Mouse (Mus musculus) MEL (cell line): ENCODE measurements around the gene Sema3f. TPM values are rescaled to one million over a fixed set of nuclear protein-coding genes. Genes with fewer than 3 reads are reported as not detected.

Source experiments
- DNase-seq: peaks from one replicate; pipeline ENCODE4 v3.0.0; 2011; ENCODE audit warnings: low read depth, low spot score
- H3K27ac ChIP-seq: 2 replicates; pipeline ENCODE4 v1.5.1; 2012; ENCODE audit warnings: low read depth, mild to moderate bottlenecking, control low read depth, low read length, moderate library complexity; ENCODE audit not compliant: control insufficient read depth
- H3K27me3 ChIP-seq, 2 experiments: fragments of 150-350 bp in 1 of 2; sonication (generic) in 1 of 2; 2 replicates each; pipeline ENCODE4 v1.6.1; 2012; ENCODE audit warnings: low read length in 2 of 2, mild to moderate bottlenecking in 2 of 2, improper control_type of control experiment in 1 of 2, moderate library complexity in 1 of 2; ENCODE audit not compliant: insufficient read depth in 2 of 2, control insufficient read depth in 1 of 2
- H3K36me3 ChIP-seq, 2 experiments: 2 replicates each; pipeline ENCODE4 v1.6.1; 2012 to 2014; ENCODE audit warnings: low read length in 2 of 2, improper control_type of control experiment in 1 of 2, inconsistent platforms in 1 of 2, mild to moderate bottlenecking in 1 of 2; ENCODE audit not compliant: insufficient read depth in 2 of 2, control insufficient read depth in 1 of 2
- H3K4me1 ChIP-seq, 2 experiments: fragments of 150-350 bp in 1 of 2; sonication (generic) in 1 of 2; 2 replicates each; pipeline ENCODE4 v1.6.1; 2012; ENCODE audit warnings: low read length in 2 of 2, improper control_type of control experiment in 1 of 2, mild to moderate bottlenecking in 1 of 2; ENCODE audit not compliant: insufficient read depth in 2 of 2, control insufficient read depth in 1 of 2
- H3K4me3 ChIP-seq, 2 experiments: fragments of 150-350 bp in 1 of 2; sonication (generic) in 1 of 2; 2 replicates each; pipeline ENCODE4 v1.5.1; 2012; ENCODE audit warnings: low read depth in 2 of 2, low read length in 2 of 2, mild to moderate bottlenecking in 2 of 2, moderate library complexity in 2 of 2, control low read depth in 1 of 2, improper control_type of control experiment in 1 of 2; ENCODE audit not compliant: control insufficient read depth in 1 of 2, insufficient read depth in 1 of 2
- H3K79me2 ChIP-seq: 2 replicates; pipeline ENCODE4 v1.6.1; 2012; ENCODE audit warnings: mild to moderate bottlenecking, low read length, moderate library complexity; ENCODE audit not compliant: control insufficient read depth, poor library complexity, insufficient read depth
- H3K9ac ChIP-seq: 2 replicates; pipeline ENCODE4 v1.6.1; 2012; ENCODE audit warnings: low read depth, mild to moderate bottlenecking, control low read depth, low read length, moderate library complexity; ENCODE audit not compliant: control insufficient read depth, poor library complexity, severe bottlenecking
- H3K9me3 ChIP-seq: fragments of 150-350 bp; sonication (generic); replicated peaks from 2 replicates; pipeline ENCODE4 v1.6.1; 2012; ENCODE audit warnings: mild to moderate bottlenecking, low read length, improper control_type of control experiment, moderate library complexity; ENCODE audit not compliant: insufficient read depth
- BHLHE40 ChIP-seq: IDR thresholded peaks from 2 replicates; pipeline ENCODE4 v1.6.1; 2012; ENCODE audit warnings: low read depth, mild to moderate bottlenecking, inconsistent platforms, low read length, improper control_type of control experiment, borderline replicate concordance
- CHD1 ChIP-seq: IDR thresholded peaks from 2 replicates; pipeline ENCODE4 v1.6.1; 2012; ENCODE audit warnings: low read depth, mild to moderate bottlenecking, inconsistent platforms, low read length, improper control_type of control experiment
- CTCF ChIP-seq, 3 experiments: IDR thresholded peaks in 2 of 3; conservative IDR thresholded peaks in 1 of 3; 2 replicates each; pipeline ENCODE4 v1.5.1; 2011 to 2012; ENCODE audit warnings: low read length in 3 of 3, low read depth in 2 of 3, mild to moderate bottlenecking in 2 of 3, improper control_type of control experiment in 1 of 3, inconsistent platforms in 1 of 3, mixed read lengths in 1 of 3, moderate library complexity in 1 of 3; ENCODE audit not compliant: control insufficient read depth in 1 of 3, insufficient read depth in 1 of 3, poor library complexity in 1 of 3, severe bottlenecking in 1 of 3
- E2F4 ChIP-seq: IDR thresholded peaks from 2 replicates; pipeline ENCODE4 v1.6.1; 2011; ENCODE audit warnings: low read depth, low read length, improper control_type of control experiment, borderline replicate concordance
- ETS1 ChIP-seq: IDR thresholded peaks from 2 replicates; pipeline ENCODE4 v1.6.1; 2012; ENCODE audit warnings: low read depth, mild to moderate bottlenecking, inconsistent platforms, low read length, improper control_type of control experiment, moderate library complexity
- GABPA ChIP-seq: IDR thresholded peaks from 2 replicates; pipeline ENCODE4 v1.6.1; 2012; ENCODE audit warnings: low read depth, mild to moderate bottlenecking, inconsistent platforms, low read length, improper control_type of control experiment, moderate library complexity
- GATA1 ChIP-seq: IDR thresholded peaks from 2 replicates; pipeline ENCODE4 v1.6.1; 2011; ENCODE audit warnings: low read depth, low read length, improper control_type of control experiment
- JUND ChIP-seq: IDR thresholded peaks from 2 replicates; pipeline ENCODE4 v1.6.1; 2011; ENCODE audit warnings: low read depth, mild to moderate bottlenecking, improper control_type of control experiment, low read length
- MAFK ChIP-seq: IDR thresholded peaks from 2 replicates; pipeline ENCODE4 v1.6.1; 2011; ENCODE audit warnings: low read depth, mild to moderate bottlenecking, low read length, improper control_type of control experiment, borderline replicate concordance
- MXI1 ChIP-seq: IDR thresholded peaks from 2 replicates; pipeline ENCODE4 v1.6.1; 2011; ENCODE audit warnings: mild to moderate bottlenecking, low read depth, low read length, improper control_type of control experiment
- MYB ChIP-seq: IDR thresholded peaks from 2 replicates; pipeline ENCODE4 v1.6.1; 2011; ENCODE audit warnings: mild to moderate bottlenecking, low read depth, low read length, improper control_type of control experiment
- MYC ChIP-seq: IDR thresholded peaks from 2 replicates; pipeline ENCODE4 v1.6.1; 2011; ENCODE audit warnings: low read depth, mild to moderate bottlenecking, low read length, improper control_type of control experiment, moderate library complexity
- NELFE ChIP-seq: IDR thresholded peaks from 2 replicates; pipeline ENCODE4 v1.6.1; 2011; ENCODE audit warnings: low read depth, low read length, improper control_type of control experiment
- NRF1 ChIP-seq: IDR thresholded peaks from 2 replicates; pipeline ENCODE4 v1.6.1; 2014; ENCODE audit warnings: low read depth, mild to moderate bottlenecking, inconsistent platforms, low read length, improper control_type of control experiment, moderate library complexity; ENCODE audit not compliant: poor library complexity, insufficient read depth, severe bottlenecking
- POLR2A ChIP-seq, 2 experiments: IDR thresholded peaks; 2 replicates each; pipeline ENCODE4 v1.6.1; 2011 to 2012; ENCODE audit warnings: low read length in 2 of 2, mild to moderate bottlenecking in 2 of 2, control low read depth in 1 of 2, improper control_type of control experiment in 1 of 2, low read depth in 1 of 2, moderate library complexity in 1 of 2; ENCODE audit not compliant: control insufficient read depth in 1 of 2, insufficient read depth in 1 of 2, poor library complexity in 1 of 2
- RAD21 ChIP-seq: IDR thresholded peaks from 2 replicates; pipeline ENCODE4 v1.6.1; 2011; ENCODE audit warnings: mild to moderate bottlenecking, low read depth, low read length, improper control_type of control experiment
- RCOR1 ChIP-seq: IDR thresholded peaks from 2 replicates; pipeline ENCODE4 v1.6.1; 2012; ENCODE audit warnings: low read depth, mild to moderate bottlenecking, inconsistent platforms, low read length, improper control_type of control experiment
- SIN3A ChIP-seq: IDR thresholded peaks from 2 replicates; pipeline ENCODE4 v1.6.1; 2012; ENCODE audit warnings: low read length, improper control_type of control experiment, inconsistent platforms
- SMC3 ChIP-seq: IDR thresholded peaks from 2 replicates; pipeline ENCODE4 v1.6.1; 2011; ENCODE audit warnings: low read depth, low read length, improper control_type of control experiment
- TAL1 ChIP-seq: IDR thresholded peaks from 2 replicates; pipeline ENCODE4 v1.6.1; 2012; ENCODE audit warnings: mild to moderate bottlenecking, inconsistent platforms, low read length, moderate library complexity, mixed read lengths
- TBP ChIP-seq: IDR thresholded peaks from 2 replicates; pipeline ENCODE4 v1.8.0; 2011; ENCODE audit warnings: low read depth, low read length, improper control_type of control experiment
- TCF12 ChIP-seq: IDR thresholded peaks from 2 replicates; pipeline ENCODE4 v1.6.1; 2014; ENCODE audit warnings: low read depth, mild to moderate bottlenecking, inconsistent platforms, low read length, improper control_type of control experiment, moderate library complexity
- UBTF ChIP-seq: IDR thresholded peaks from 2 replicates; pipeline ENCODE4 v1.6.1; 2012; ENCODE audit warnings: low read depth, mild to moderate bottlenecking, inconsistent platforms, low read length, improper control_type of control experiment, moderate library complexity, borderline replicate concordance; ENCODE audit not compliant: insufficient read depth
- ZC3H11A ChIP-seq: IDR thresholded peaks from 2 replicates; pipeline ENCODE4 v1.6.1; 2012; ENCODE audit warnings: low read depth, mild to moderate bottlenecking, inconsistent platforms, low read length, improper control_type of control experiment
- ZKSCAN1 ChIP-seq: IDR thresholded peaks from 2 replicates; pipeline ENCODE4 v1.6.1; 2012; ENCODE audit warnings: low read depth, mild to moderate bottlenecking, inconsistent platforms, low read length, improper control_type of control experiment, moderate library complexity
- ZMIZ1 ChIP-seq: IDR thresholded peaks from 2 replicates; pipeline ENCODE4 v1.6.1; 2012; ENCODE audit warnings: low read depth, mild to moderate bottlenecking, inconsistent platforms, low read length, improper control_type of control experiment, moderate library complexity
- ZNF384 ChIP-seq: IDR thresholded peaks from 2 replicates; pipeline ENCODE4 v1.6.1; 2012; ENCODE audit warnings: low read depth, mild to moderate bottlenecking, inconsistent platforms, low read length, improper control_type of control experiment
- polyA plus RNA-seq, 2 experiments: library from polyadenylated mRNA; stranded (reverse) in 1 of 2; unstranded in 1 of 2; fragments of >175 nt in 1 of 2; fragments of >200 nt in 1 of 2; gene quantifications; 2 replicates each; pipeline versions ENCODE4 v1.2.1 to v1.2.4; 2012; ENCODE audit warnings: low replicate concordance in 2 of 2, low read depth in 1 of 2; ENCODE audit not compliant: insufficient read length in 2 of 2, insufficient read depth in 1 of 2, missing spikeins in 1 of 2
- total RNA-seq: library from RNA; depleted of rRNA; stranded (reverse); fragments of 300-350 nt; gene quantifications from 2 replicates; pipeline ENCODE4 v1.2.3, GENCODE M21; 2012

Gene Sema3f
- total and polyA plus RNA-seq, 3 experiments = not detected

DNA sequence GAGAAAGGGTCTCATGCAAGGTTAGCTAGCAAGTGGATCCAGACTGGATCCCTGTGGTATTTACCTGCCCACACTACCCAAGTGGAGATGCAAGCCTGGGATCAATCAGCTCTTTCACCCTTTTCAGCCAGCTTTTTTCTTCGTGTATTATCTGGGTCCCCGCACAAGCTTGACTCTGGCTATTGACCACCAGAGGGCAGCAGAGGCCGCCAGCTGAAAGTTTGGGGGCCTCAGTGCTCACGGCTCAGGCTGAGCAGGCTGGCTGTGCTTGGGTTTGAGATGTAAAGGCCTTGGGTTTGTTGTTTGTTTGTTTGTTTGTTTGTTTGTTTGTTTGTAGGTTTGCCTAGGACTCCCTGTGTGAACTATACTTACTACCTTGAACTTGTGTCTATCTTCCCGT lies 64.7 kb downstream of the Sema3f start (continued):
- TF ChIP-seq UBTF = no peak
- no peak for TF ChIP-seq MAFK
- TF ChIP-seq, all 39 proteins: peak for 14

DNA sequence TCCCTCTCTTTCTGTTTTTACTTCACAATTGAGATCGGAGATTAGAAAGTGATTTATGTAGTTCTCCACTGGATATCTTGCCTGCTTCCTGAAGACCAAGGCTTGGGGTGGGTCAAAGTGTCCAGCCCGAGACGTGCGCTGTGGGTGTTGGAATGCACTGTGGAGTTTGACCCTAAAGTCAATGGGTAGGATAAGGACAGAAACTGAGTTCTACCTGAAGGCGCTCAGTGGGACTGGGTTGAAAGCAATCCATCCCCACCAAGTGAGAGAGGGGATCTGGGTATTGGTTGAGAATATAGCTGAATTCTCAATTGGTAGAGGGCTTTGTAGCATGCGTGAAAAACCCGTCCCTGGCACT lies 65.1 kb downstream of the Sema3f start:
- Histone ChIP-seq H3K9me3 (no peaks in the 10 kb centered on the region), H3K36me3 (peaks cover 0 to 7% of the 10 kb centered on the region in 2 experiments; a peak in 2 of 4 replicates), H3K9ac (peak overlapping the region; percentile 58), H3K4me3 (peak overlapping the region; percentile 51 to 61), H3K27ac (no peak overlapping the region), H3K27me3 (no peaks in the 10 kb centered on the region), H3K79me2 (no peaks in the 10 kb centered on the region; the same call in 1 of the 2 replicates), H3K4me1 (peaks cover 0 to 20% of the 10 kb centered on the region in 2 experiments; a peak in 3 of 4 replicates)
- TF ChIP-seq RAD21 (no peak), NELFE (no peak), UBTF (no peak), MYC (no peak), GABPA (no peak), CHD1 (no peak)
- no peak for DNase-seq

GRCm38 (mm10) chr9:107644495-107645152 lies 65.7 kb downstream of the Sema3f start:
- H3K27ac ChIP-seq = peak overlapping the region; percentile 21; the same call in 1 of the 2 replicates
- TF ChIP-seq POLR2A (IDR thresholded peaks at IDR 0.05; ENCODE audit: control insufficient read depth in 1 of 2, insufficient read depth in 1 of 2, low read depth in 1 of 2, low read length in 2 of 2, poor library complexity in 1 of 2) = peak; percentile 59 to 92; a peak in 3 of 4 replicates
- TF ChIP-seq TCF12 = peak; percentile 45; the same call in 1 of the 2 replicates
- peak; percentile 83 for TF ChIP-seq ZC3H11A
- TF ChIP-seq MYB = no peak
- peak; percentile 83 to 99 (median 99) for TF ChIP-seq CTCF (IDR thresholded peaks at IDR 0.05 in 2 of 3, conservative IDR thresholded peaks at IDR 0.05 in 1 of 3; ENCODE audit: control insufficient read depth in 1 of 3, insufficient read depth in 1 of 3, low read depth in 2 of 3, low read length in 3 of 3, poor library complexity in 1 of 3, severe bottlenecking in 1 of 3)
- TF ChIP-seq BHLHE40 = no peak
- TF ChIP-seq SMC3 = peak; percentile 93
- no peak for TF ChIP-seq ETS1
- peak; percentile 84 for TF ChIP-seq SIN3A
- TF ChIP-seq NELFE = peak; percentile 85
- TF ChIP-seq MAFK = no peak
- no peak for TF ChIP-seq TAL1
- peak; percentile 72; the same call in 1 of the 2 replicates for TF ChIP-seq TBP
- no peak; the same call in 1 of the 2 replicates for TF ChIP-seq E2F4
- TF ChIP-seq JUND = no peak
- no peak for TF ChIP-seq MYC
- no peak for TF ChIP-seq CHD1
- peak; percentile 87 for TF ChIP-seq RAD21
- TF ChIP-seq NRF1 = no peak
- TF ChIP-seq GATA1 = no peak
- TF ChIP-seq RCOR1 = no peak
- no peak for TF ChIP-seq ZKSCAN1
- peak; percentile 75; the same call in 1 of the 2 replicates for TF ChIP-seq ZMIZ1
- no peak for TF ChIP-seq ZNF384
- 0 out of 2 replicates have a peak, but pooled peaks have one; percentile 45 for TF ChIP-seq MXI1

More at GRCm38 (mm10) chr9:107644495-107645152, 65.7 kb downstream of the Sema3f start:
- Histone ChIP-seq H3K79me2 (no peaks in the 10 kb centered on the region; the same call in 1 of the 2 replicates), H3K36me3 (peaks cover 0 to 7% of the 10 kb centered on the region in 2 experiments; a peak in 2 of 4 replicates), H3K9ac (peak overlapping the region; percentile 68), H3K4me1 (peaks cover 0 to 24% of the 10 kb centered on the region in 2 experiments; a peak in 3 of 4 replicates), H3K27me3 (no peaks in the 10 kb centered on the region), H3K4me3 (peak overlapping the region; percentile 64 to 82), H3K9me3 (no peaks in the 10 kb centered on the region)
- DNase-seq = peak; percentile 97
